Mouse (Mus musculus) lung, adult 2 months (tissue): ENCODE data around the gene Efhc1.

ENCODE experiments used
- CTCF ChIP-seq: fragments of 200-500 bp; IDR thresholded peaks from 2 replicates; pipeline ENCODE4 v1.5.1; 2011; ENCODE audit warnings: mild to moderate bottlenecking, low read length, control low read depth; ENCODE audit not compliant: insufficient read depth
- POLR2A ChIP-seq: fragments of 200-500 bp; IDR thresholded peaks from 2 replicates; pipeline ENCODE4 v1.6.1; 2011; ENCODE audit warnings: low read depth, mild to moderate bottlenecking, control low read depth, low read length, borderline replicate concordance; ENCODE audit errors: extremely low read depth

GRCm38 (mm10) chr1:20973389-20973788, 22.0 kb downstream of the Efhc1 start:
- TF ChIP-seq POLR2A (no peak), CTCF (no peak)
